Mouse (Mus musculus): ENCODE measurements around the gene Duoxa2. TPM values are rescaled to one million over a fixed set of nuclear protein-coding genes. Genes with fewer than 3 reads are reported as not detected.

The Duoxa2 gene
- polyA plus RNA-seq, 1 experiment from 2014 or later, result 98.8 TPM

- Histone ChIP-seq H3K9ac (ENCODE audit: low read length) (no peak overlapping the region), H3K36me3 (ENCODE audit: control insufficient read depth, insufficient read depth, low read length) (no peaks in the 10 kb centered on the region), H3K27me3 (ENCODE audit: control insufficient read depth, insufficient read depth, low read length) (no peaks in the 10 kb centered on the region), H3K4me3 (ENCODE audit: low read depth, low read length) (no peak overlapping the region), H3K27ac (replicated peaks) (no peak overlapping the region), H3K4me2 (replicated peaks; ENCODE audit: low read depth) (no peak overlapping the region), H3K4me1 (replicated peaks; ENCODE audit: control insufficient read depth, insufficient read depth) (no peaks in the 10 kb centered on the region), H3K9me3 (ENCODE audit: control insufficient read depth, low read length) (no peaks in the 10 kb centered on the region)
- TF ChIP-seq CTCF (IDR thresholded peaks at IDR 0.05; ENCODE audit: low read depth) (no peak), EP300 (optimal IDR thresholded peaks at IDR 0.05) (no peak)
- no peak for ATAC-seq (ENCODE audit: low FRiP score, low TSS enrichment)
- DNase-seq (ENCODE audit: low spot score), result no peak
- 61% methylated on average over 3 of the region's 3 CpGs for WGBS
Measured at GRCm38 (mm10) chr2:122278769-122279168, 19.9 kb upstream of the Duoxa2 start.

- ATAC-seq (ENCODE audit: low FRiP score, low TSS enrichment) (peak; percentile 68), DNase-seq (ENCODE audit: low spot score) (no peak)
- Histone ChIP-seq H3K36me3 (ENCODE audit: control insufficient read depth, insufficient read depth, low read length) (no peaks in the 10 kb centered on the region), H3K9me3 (ENCODE audit: control insufficient read depth, low read length) (no peaks in the 10 kb centered on the region), H3K27me3 (ENCODE audit: control insufficient read depth, insufficient read depth, low read length) (no peaks in the 10 kb centered on the region), H3K27ac (replicated peaks) (no peak overlapping the region), H3K4me2 (replicated peaks; ENCODE audit: low read depth) (no peak overlapping the region), H3K9ac (ENCODE audit: low read length) (no peak overlapping the region), H3K4me3 (ENCODE audit: low read depth, low read length) (no peak overlapping the region), H3K4me1 (replicated peaks; ENCODE audit: control insufficient read depth, insufficient read depth) (no peaks in the 10 kb centered on the region)
- TF ChIP-seq EP300 (optimal IDR thresholded peaks at IDR 0.05), result no peak
- TF ChIP-seq CTCF (IDR thresholded peaks at IDR 0.05; ENCODE audit: low read depth), result no peak
- 55% methylated on average over 9 of the region's 9 CpGs for WGBS
Measured at GRCm38 (mm10) chr2:122284091-122284490, 14.6 kb upstream of the Duoxa2 start.

- Histone ChIP-seq H3K36me3 (ENCODE audit: control insufficient read depth, insufficient read depth, low read length) (no peaks in the 10 kb centered on the region), H3K9me3 (ENCODE audit: control insufficient read depth, low read length) (no peaks in the 10 kb centered on the region), H3K4me2 (replicated peaks; ENCODE audit: low read depth) (no peak overlapping the region), H3K9ac (ENCODE audit: low read length) (no peak overlapping the region), H3K4me1 (replicated peaks; ENCODE audit: control insufficient read depth, insufficient read depth) (no peaks in the 10 kb centered on the region), H3K27me3 (ENCODE audit: control insufficient read depth, insufficient read depth, low read length) (no peaks in the 10 kb centered on the region), H3K27ac (replicated peaks) (no peak overlapping the region), H3K4me3 (ENCODE audit: low read depth, low read length) (no peak overlapping the region)
- WGBS, result 50% methylated on average over 7 of the region's 7 CpGs
- TF ChIP-seq EP300 (optimal IDR thresholded peaks at IDR 0.05) (no peak), CTCF (IDR thresholded peaks at IDR 0.05; ENCODE audit: low read depth) (no peak)
- ATAC-seq (ENCODE audit: low FRiP score, low TSS enrichment) (no peak), DNase-seq (ENCODE audit: low spot score) (no peak)
Measured at GRCm38 (mm10) chr2:122286137-122286536, 12.6 kb upstream of the Duoxa2 start.

- Histone ChIP-seq H3K4me2 (replicated peaks; ENCODE audit: low read depth) (no peak overlapping the region), H3K9ac (ENCODE audit: low read length) (no peak overlapping the region), H3K4me3 (ENCODE audit: low read depth, low read length) (no peak overlapping the region), H3K36me3 (ENCODE audit: control insufficient read depth, insufficient read depth, low read length) (no peaks in the 10 kb centered on the region), H3K27ac (replicated peaks) (no peak overlapping the region), H3K27me3 (ENCODE audit: control insufficient read depth, insufficient read depth, low read length) (peaks cover 8% of the 10 kb centered on the region; the same call in 1 of the 2 replicates), H3K9me3 (ENCODE audit: control insufficient read depth, low read length) (no peaks in the 10 kb centered on the region), H3K4me1 (replicated peaks; ENCODE audit: control insufficient read depth, insufficient read depth) (no peaks in the 10 kb centered on the region)
- WGBS, result 10% methylated on average over 7 of the region's 7 CpGs
- ATAC-seq (ENCODE audit: low FRiP score, low TSS enrichment), result no peak
- TF ChIP-seq EP300 (optimal IDR thresholded peaks at IDR 0.05), result no peak
- TF ChIP-seq CTCF (IDR thresholded peaks at IDR 0.05; ENCODE audit: low read depth), result peak; percentile 34
- no peak for DNase-seq (ENCODE audit: low spot score)
Measured at GRCm38 (mm10) chr2:122294916-122295315, 3.8 kb upstream of the Duoxa2 start.

- H3K4me3 ChIP-seq (ENCODE audit: low read depth, low read length), result peak overlapping the region; percentile 19
- H3K4me1 ChIP-seq (replicated peaks; ENCODE audit: control insufficient read depth, insufficient read depth), result no peaks in the 10 kb centered on the region; the same call in 1 of the 2 replicates
- TF ChIP-seq EP300 (optimal IDR thresholded peaks at IDR 0.05), result no peak
- no peak for TF ChIP-seq CTCF (IDR thresholded peaks at IDR 0.05; ENCODE audit: low read depth)
- H3K27ac ChIP-seq (replicated peaks), result no peak overlapping the region
- no peak for ATAC-seq (ENCODE audit: low FRiP score, low TSS enrichment)
- WGBS, result 2% methylated on average over 35 of the region's 35 CpGs
- H3K36me3 ChIP-seq (ENCODE audit: control insufficient read depth, insufficient read depth, low read length), result no peaks in the 10 kb centered on the region
- H3K4me2 ChIP-seq (replicated peaks; ENCODE audit: low read depth), result peak overlapping the region; percentile 48
- H3K9ac ChIP-seq (ENCODE audit: low read length), result no peak overlapping the region
- peaks cover 22% of the 10 kb centered on the region; the same call in 1 of the 2 replicates for H3K27me3 ChIP-seq (ENCODE audit: control insufficient read depth, insufficient read depth, low read length)
- H3K9me3 ChIP-seq (ENCODE audit: control insufficient read depth, low read length), result no peaks in the 10 kb centered on the region
- DNase-seq (ENCODE audit: low spot score), result no peak
Measured at GRCm38 (mm10) chr2:122297271-122298095, 1.2 kb upstream of the Duoxa2 start.

- no peak within 1 kb of the TSS for H3K27ac ChIP-seq (replicated peaks)
- no peak for DNase-seq (ENCODE audit: low spot score)
- H3K4me1 ChIP-seq (replicated peaks; ENCODE audit: control insufficient read depth, insufficient read depth), result no peaks in the 10 kb centered on the region; the same call in 1 of the 2 replicates
- 3% methylated on average over 13 of the region's 13 CpGs for WGBS
- peaks cover 22% of the 10 kb centered on the region; the same call in 1 of the 2 replicates for H3K27me3 ChIP-seq (ENCODE audit: control insufficient read depth, insufficient read depth, low read length)
- no peak within 1 kb of the TSS for H3K9ac ChIP-seq (ENCODE audit: low read length)
- no peak for ATAC-seq (ENCODE audit: low FRiP score, low TSS enrichment)
- H3K36me3 ChIP-seq (ENCODE audit: control insufficient read depth, insufficient read depth, low read length), result no peaks in the 10 kb centered on the region
- H3K4me3 ChIP-seq (ENCODE audit: low read depth, low read length), result peak within 1 kb of the TSS; percentile 19
- no peak for TF ChIP-seq EP300 (optimal IDR thresholded peaks at IDR 0.05)
- no peak for TF ChIP-seq CTCF (IDR thresholded peaks at IDR 0.05; ENCODE audit: low read depth)
- H3K4me2 ChIP-seq (replicated peaks; ENCODE audit: low read depth), result peak within 1 kb of the TSS; percentile 48
- no peaks in the 10 kb centered on the region for H3K9me3 ChIP-seq (ENCODE audit: control insufficient read depth, low read length)
Measured at GRCm38 (mm10) chr2:122298096-122298499, 602 bp upstream of the Duoxa2 start, which contains the start of gene Duox2. Gene Duox2 (minus strand): TSS chr2:122298449.
